Mouse (Mus musculus) erythroid progenitor cell, adult 5-6 weeks (primary cell): ENCODE results near the gene Fbxo27. TPM values are rescaled to one million over a fixed set of nuclear protein-coding genes. Genes with fewer than 3 reads are reported as not detected.
A peak's percentile ranks its signal among the peaks of the same experiment; 100 is the strongest.

ENCODE experiments used
- ATAC-seq: replicated peaks from 2 replicates; pipeline ENCODE4 v1.8.0; 2016; ENCODE audit warnings: moderate number of reproducible peaks, mild to moderate bottlenecking, moderate TSS enrichment, inconsistent platforms; ENCODE audit not compliant: poor library complexity, low FRiP score, severe bottlenecking
- total RNA-seq, 2 experiments: library from RNA; stranded (forward) in 1 of 2; stranded (reverse) in 1 of 2; fragments of 150-400 nt in 1 of 2; fragments of 186-747, 209-891 nt in 1 of 2; gene quantifications; 2 replicates each; pipeline versions ENCODE4 v1.2.3 to v1.2.4; 2015 to 2017; ENCODE audit warnings: low replicate concordance in 2 of 2

Fbxo27 gene
- total RNA-seq, 2 experiments from 2014 or later = 1.4 TPM; not detected in 1

DNA sequence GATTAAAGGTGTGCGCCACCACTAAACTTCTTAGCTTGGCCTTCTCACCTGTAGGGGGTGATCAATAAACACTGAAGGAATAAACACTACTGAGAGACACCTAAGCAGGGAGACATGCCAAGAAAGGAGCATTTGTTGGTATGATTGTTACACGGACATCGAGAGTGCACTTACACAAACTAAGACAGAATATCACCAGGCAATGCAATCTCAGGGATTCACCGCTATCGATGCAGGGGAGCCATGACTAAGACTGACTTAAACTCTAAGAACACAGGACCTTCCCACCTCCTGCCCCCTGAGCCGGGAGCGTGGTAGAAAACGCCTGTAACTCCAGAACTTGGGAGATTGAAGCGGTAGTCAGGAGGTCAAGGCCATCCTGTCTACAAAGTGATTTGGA is 48.3 kb downstream of the Fbxo27 start:
- no peak for ATAC-seq

- peak; percentile 35 for ATAC-seq
These were observed 48.7 kb downstream of the Fbxo27 start for GRCm38 (mm10) chr7:28741368-28741708.

- peak; percentile 95 for ATAC-seq
These were observed 49.2 kb downstream of the Fbxo27 start, which contains the start of the genes Mrps12 and Sars2 for GRCm38 (mm10) chr7:28741709-28742438. Gene Mrps12, minus strand, starts transcription at chr7:28741820. Gene Sars2, plus strand, starts transcription at chr7:28741992.

Other genes with a start within 250 kb of the Fbxo27 start
- 0.84 TPM in 1 of 2 replicates, not detected in the other for gene Lrfn1, start 240.9 kb upstream of the Fbxo27 start, total RNA-seq (2015; ENCODE audit: low replicate concordance)
- gene Lrfn1, start 240.9 kb upstream of the Fbxo27 start, total RNA-seq (2017; ENCODE audit: low replicate concordance) = not detected in 2 replicates
- gene Ifnl2, start 182.4 kb upstream of the Fbxo27 start, total RNA-seq (2015; ENCODE audit: low replicate concordance) = not detected in 2 replicates
- not detected in 2 replicates for gene Ifnl2, start 182.4 kb upstream of the Fbxo27 start, total RNA-seq (2017; ENCODE audit: low replicate concordance)
- gene Ifnl3, start 170.0 kb upstream of the Fbxo27 start, total RNA-seq (2015; ENCODE audit: low replicate concordance) = not detected in 2 replicates
- gene Ifnl3, start 170.0 kb upstream of the Fbxo27 start, total RNA-seq (2017; ENCODE audit: low replicate concordance) = not detected in 2 replicates
- not detected in 2 replicates for gene Sycn, start 152.0 kb upstream of the Fbxo27 start, total RNA-seq (2015; ENCODE audit: low replicate concordance)
- not detected in 2 replicates for gene Sycn, start 152.0 kb upstream of the Fbxo27 start, total RNA-seq (2017; ENCODE audit: low replicate concordance)
- not detected in 2 replicates for gene Nccrp1, start 145.6 kb upstream of the Fbxo27 start, total RNA-seq (2015; ENCODE audit: low replicate concordance)
- not detected in 2 replicates for gene Nccrp1, start 145.6 kb upstream of the Fbxo27 start, total RNA-seq (2017; ENCODE audit: low replicate concordance)
- gene Samd4b, start 94.7 kb upstream of the Fbxo27 start, total RNA-seq (2015; ENCODE audit: low replicate concordance) = 15.9 and 29.6 TPM in 2 replicates
- 8.0 and 20.2 TPM in 2 replicates for gene Samd4b, start 94.7 kb upstream of the Fbxo27 start, total RNA-seq (2017; ENCODE audit: low replicate concordance)
- 7.6 and 9.6 TPM in 2 replicates for gene Pak4, start 94.7 kb upstream of the Fbxo27 start, total RNA-seq (2015; ENCODE audit: low replicate concordance)
- 2.1 and 5.9 TPM in 2 replicates for gene Pak4, start 94.7 kb upstream of the Fbxo27 start, total RNA-seq (2017; ENCODE audit: low replicate concordance)
- not detected in 2 replicates for gene Acp7, start 61.5 kb upstream of the Fbxo27 start, total RNA-seq (2015; ENCODE audit: low replicate concordance)
- not detected in 2 replicates for gene Acp7, start 61.5 kb upstream of the Fbxo27 start, total RNA-seq (2017; ENCODE audit: low replicate concordance)
- gene Fbxo17, start 24.0 kb downstream of the Fbxo27 start, total RNA-seq (2015; ENCODE audit: low replicate concordance) = 2.5 TPM in 1 of 2 replicates, not detected in the other
- 1.3 TPM in 1 of 2 replicates, not detected in the other for gene Fbxo17, start 24.0 kb downstream of the Fbxo27 start, total RNA-seq (2017; ENCODE audit: low replicate concordance)
- gene Mrps12, start 49.0 kb downstream of the Fbxo27 start, total RNA-seq (2015; ENCODE audit: low replicate concordance) = 12.6 and 27.2 TPM in 2 replicates
- 16.2 and 17.5 TPM in 2 replicates for gene Mrps12, start 49.0 kb downstream of the Fbxo27 start, total RNA-seq (2017; ENCODE audit: low replicate concordance)
- 1.3 and 6.1 TPM in 2 replicates for gene Sars2, start 49.1 kb downstream of the Fbxo27 start, total RNA-seq (2015; ENCODE audit: low replicate concordance)
- 0.39 and 4.4 TPM in 2 replicates for gene Sars2, start 49.1 kb downstream of the Fbxo27 start, total RNA-seq (2017; ENCODE audit: low replicate concordance)
- not detected in 2 replicates for gene Ccer2, start 63.3 kb downstream of the Fbxo27 start, total RNA-seq (2015; ENCODE audit: low replicate concordance)
- gene Ccer2, start 63.3 kb downstream of the Fbxo27 start, total RNA-seq (2017; ENCODE audit: low replicate concordance) = not detected in 2 replicates
- 38.9 and 40.2 TPM in 2 replicates for gene Sirt2, start 73.9 kb downstream of the Fbxo27 start, total RNA-seq (2015; ENCODE audit: low replicate concordance)
- 3.6 and 14.5 TPM in 2 replicates for gene Sirt2, start 73.9 kb downstream of the Fbxo27 start, total RNA-seq (2017; ENCODE audit: low replicate concordance)
- 8.3 and 12.2 TPM in 2 replicates for gene Nfkbib, start 74.7 kb downstream of the Fbxo27 start, total RNA-seq (2015; ENCODE audit: low replicate concordance)
- gene Nfkbib, start 74.7 kb downstream of the Fbxo27 start, total RNA-seq (2017; ENCODE audit: low replicate concordance) = 4.8 and 5.5 TPM in 2 replicates
- 4.3 and 8.8 TPM in 2 replicates for gene Rinl, start 96.1 kb downstream of the Fbxo27 start, total RNA-seq (2015; ENCODE audit: low replicate concordance)
- gene Rinl, start 96.1 kb downstream of the Fbxo27 start, total RNA-seq (2017; ENCODE audit: low replicate concordance) = 5.4 and 19.4 TPM in 2 replicates
- 215 and 258 TPM in 2 replicates for gene Hnrnpl, start 115.7 kb downstream of the Fbxo27 start, total RNA-seq (2015; ENCODE audit: low replicate concordance)
- gene Hnrnpl, start 115.7 kb downstream of the Fbxo27 start, total RNA-seq (2017; ENCODE audit: low replicate concordance) = 202 and 252 TPM in 2 replicates
- gene Ech1, start 132.4 kb downstream of the Fbxo27 start, total RNA-seq (2015; ENCODE audit: low replicate concordance) = 34.2 and 61.2 TPM in 2 replicates
- 10.6 and 14.1 TPM in 2 replicates for gene Ech1, start 132.4 kb downstream of the Fbxo27 start, total RNA-seq (2017; ENCODE audit: low replicate concordance)
- gene Lgals4, start 141.0 kb downstream of the Fbxo27 start, total RNA-seq (2015; ENCODE audit: low replicate concordance) = not detected in 2 replicates
- gene Lgals4, start 141.0 kb downstream of the Fbxo27 start, total RNA-seq (2017; ENCODE audit: low replicate concordance) = 0.91 and 1.5 TPM in 2 replicates
- not detected in 2 replicates for gene Lgals7, start 171.0 kb downstream of the Fbxo27 start, total RNA-seq (2015; ENCODE audit: low replicate concordance)
- gene Lgals7, start 171.0 kb downstream of the Fbxo27 start, total RNA-seq (2017; ENCODE audit: low replicate concordance) = not detected in 2 replicates
- gene Capn12, start 188.6 kb downstream of the Fbxo27 start, total RNA-seq (2015; ENCODE audit: low replicate concordance) = not detected in 2 replicates
- 1.2 TPM in 1 of 2 replicates, not detected in the other for gene Capn12, start 188.6 kb downstream of the Fbxo27 start, total RNA-seq (2017; ENCODE audit: low replicate concordance)